Mouse (Mus musculus) brown adipose tissue, adult 24 weeks (tissue): ENCODE measurements around the gene Wfs1. TPM values are rescaled to one million over a fixed set of nuclear protein-coding genes. Genes with fewer than 3 reads are reported as not detected.
"Not testable (repeated sequence)": the region's sequence is repeated elsewhere in the genome, so short reads cannot be mapped to it uniquely, and the experiment has no call there.

Experiments used
- H3K27ac ChIP-seq: fragments of 200-500 bp; replicated peaks from 2 replicates; pipeline ENCODE4 v1.5.1; 2012; ENCODE audit warnings: low read depth, mild to moderate bottlenecking, low read length
- H3K4me1 ChIP-seq: fragments of 200-500 bp; 2 replicates; pipeline ENCODE4 v1.6.1; 2012; ENCODE audit warnings: low read length, mixed read lengths; ENCODE audit not compliant: control insufficient read depth, insufficient read depth, insufficient read length
- H3K4me3 ChIP-seq: fragments of 200-500 bp; 2 replicates; pipeline ENCODE4 v1.5.1; 2012; ENCODE audit warnings: low read depth, mild to moderate bottlenecking, low read length, moderate library complexity; ENCODE audit not compliant: insufficient read depth
- polyA plus RNA-seq: library from polyadenylated mRNA; stranded (reverse); fragments of >200 nt; gene quantifications from 2 replicates; pipeline ENCODE4 v1.2.4, GENCODE M21; 2012; ENCODE audit not compliant: missing spikeins, insufficient read depth, insufficient read length

Wfs1 gene
- polyA plus RNA-seq, result 13.6 and 14.2 TPM in 2 replicates

DNA sequence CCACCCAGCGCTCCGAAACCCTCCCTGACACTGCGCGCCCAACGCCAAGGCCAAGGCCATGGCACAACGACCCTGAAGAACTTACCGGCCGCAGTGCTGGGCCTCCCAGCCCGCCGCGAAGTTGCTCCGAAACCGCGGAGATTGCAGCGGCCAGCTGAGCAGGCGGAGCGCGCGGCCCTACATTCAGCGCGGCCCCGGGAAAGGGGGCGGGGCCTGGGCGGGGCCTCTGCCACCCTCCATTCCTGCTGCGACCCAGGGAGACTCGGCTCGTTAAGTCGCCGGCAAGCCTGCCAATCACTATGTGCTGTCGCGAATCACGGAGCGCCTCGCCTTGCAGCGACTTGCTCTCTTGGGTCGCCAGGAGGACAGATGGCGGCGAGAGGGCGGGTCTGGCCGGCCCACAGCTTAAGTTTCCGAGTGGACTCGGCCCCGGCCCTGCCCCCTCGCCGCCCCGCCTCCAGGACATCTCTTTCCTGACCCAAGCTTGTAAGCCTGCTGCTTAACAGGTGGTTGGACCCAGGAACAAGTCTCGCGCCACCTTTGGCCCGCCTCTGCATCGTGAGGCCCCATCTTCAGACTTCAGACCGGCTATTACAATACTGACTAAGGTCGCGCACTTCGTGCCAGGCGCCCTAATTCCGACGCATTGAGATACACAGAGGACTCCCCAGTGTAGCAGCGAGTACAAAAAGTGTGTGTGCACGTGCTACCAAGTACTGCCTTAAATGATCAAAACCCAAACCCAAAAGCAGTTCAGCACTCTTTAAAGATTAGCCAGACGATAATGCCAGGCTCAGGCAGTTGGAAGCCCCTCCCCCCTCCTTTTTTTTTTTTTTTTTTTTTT lies at the start of gene Wfs1:
Wfs1 (minus strand) TSS at position 425 of the 844 bp plus-strand sequence.
- H3K4me3 ChIP-seq, result peak within 1 kb of the TSS; percentile 77
- H3K27ac ChIP-seq, result no peak within 1 kb of the TSS
- H3K4me1 ChIP-seq, result peaks cover 3% of the 10 kb centered on the region

GRCm38 (mm10) chr5:37036884-37037283 lies 47.9 kb upstream of the Wfs1 start:
- Histone ChIP-seq H3K4me3 (no peak overlapping the region), H3K4me1 (no peaks in the 10 kb centered on the region)

DNA sequence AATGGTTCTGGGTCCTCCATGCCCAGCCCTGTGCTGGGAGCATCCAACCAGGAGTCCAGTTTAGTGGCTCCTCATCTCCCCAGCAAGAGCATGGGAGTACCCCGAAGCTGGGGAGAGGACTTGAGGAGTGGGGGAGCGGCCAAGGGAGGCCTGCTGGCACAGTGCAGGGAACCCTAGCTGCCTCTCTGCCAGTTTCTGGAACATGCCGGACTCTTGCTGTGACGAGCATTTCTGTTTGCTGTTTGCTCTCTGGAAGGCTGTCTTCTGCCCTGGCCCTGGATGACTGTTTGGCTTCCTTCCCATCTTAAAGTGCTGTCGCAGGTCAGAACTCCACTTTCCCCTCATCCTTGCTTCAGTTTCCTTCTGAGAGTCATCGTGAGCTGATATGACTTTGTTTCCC lies 46.9 kb upstream of the Wfs1 start:
- Histone ChIP-seq H3K27ac (no peak overlapping the region), H3K4me3 (no peak overlapping the region), H3K4me1 (no peaks in the 10 kb centered on the region)

More at GRCm38 (mm10) chr5:37036884-37037283, 47.9 kb upstream of the Wfs1 start:
- no peak overlapping the region for H3K27ac ChIP-seq

GRCm38 (mm10) chr5:37035192-37035591 lies 46.2 kb upstream of the Wfs1 start:
- H3K4me1 ChIP-seq, result no peaks in the 10 kb centered on the region
- no peak overlapping the region for H3K4me3 ChIP-seq
- H3K27ac ChIP-seq, result no peak overlapping the region

GRCm38 (mm10) chr5:37030753-37031152 lies 41.7 kb upstream of the Wfs1 start:
- Histone ChIP-seq H3K4me3 (no peak overlapping the region), H3K27ac (no peak overlapping the region), H3K4me1 (no peaks in the 10 kb centered on the region; the same call in 1 of the 2 replicates)

- Histone ChIP-seq H3K4me3 (peak overlapping the region; percentile 42; the same call in 1 of the 2 replicates), H3K27ac (no peak overlapping the region), H3K4me1 (no peaks in the 10 kb centered on the region; the same call in 1 of the 2 replicates)
Observed at GRCm38 (mm10) chr5:37029326-37029905, 40.4 kb upstream of the Wfs1 start.

GRCm38 (mm10) chr5:37028486-37029311 lies 39.7 kb upstream of the Wfs1 start:
- no peak overlapping the region for H3K27ac ChIP-seq
- H3K4me1 ChIP-seq, result no peaks in the 10 kb centered on the region; the same call in 1 of the 2 replicates
- H3K4me3 ChIP-seq, result peak overlapping the region; percentile 58

DNA sequence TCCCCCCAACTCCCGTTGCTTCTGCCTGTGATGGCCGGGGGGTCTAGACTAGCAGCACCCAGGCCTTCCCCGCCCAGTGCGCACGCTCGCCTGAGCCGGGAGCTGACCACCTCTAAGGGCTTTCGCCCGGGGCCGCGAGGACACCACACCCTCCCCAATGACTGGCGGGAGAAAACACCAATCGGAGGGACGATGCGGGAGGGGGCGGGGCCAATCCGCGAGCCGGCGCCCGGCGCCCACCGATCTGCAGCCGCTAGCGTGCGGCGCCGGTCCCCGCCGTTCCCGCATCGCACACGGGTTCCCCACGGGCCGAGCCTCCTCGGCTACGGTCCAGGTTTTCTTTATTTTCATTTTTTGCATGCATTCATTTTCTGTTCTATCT lies 39.1 kb upstream of the Wfs1 start:
- Histone ChIP-seq H3K27ac (no peak overlapping the region), H3K4me3 (peak overlapping the region; percentile 58), H3K4me1 (no peaks in the 10 kb centered on the region; the same call in 1 of the 2 replicates)

DNA sequence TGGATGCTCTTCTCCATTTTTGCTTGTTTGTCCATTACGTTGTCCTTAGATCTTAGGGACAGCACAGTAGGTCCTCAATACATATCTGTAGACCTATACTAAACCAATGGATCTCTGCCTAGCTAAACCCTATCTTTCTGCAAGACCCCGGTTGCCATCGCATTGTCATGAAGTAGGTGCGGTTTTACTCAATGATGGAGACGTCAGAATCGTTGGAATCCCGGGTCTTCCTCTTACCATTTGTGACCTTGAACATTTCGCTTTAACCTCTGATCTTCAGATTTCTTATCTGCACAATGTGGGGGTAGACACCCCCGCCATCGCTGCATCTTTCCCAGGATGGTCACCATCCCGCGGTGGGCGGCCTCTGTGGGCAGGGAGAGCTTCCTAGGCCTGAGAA lies 38.7 kb upstream of the Wfs1 start:
- H3K4me3 ChIP-seq, result peak overlapping the region; percentile 58
- H3K27ac ChIP-seq, result no peak overlapping the region
- H3K4me1 ChIP-seq, result no peaks in the 10 kb centered on the region; the same call in 1 of the 2 replicates

DNA sequence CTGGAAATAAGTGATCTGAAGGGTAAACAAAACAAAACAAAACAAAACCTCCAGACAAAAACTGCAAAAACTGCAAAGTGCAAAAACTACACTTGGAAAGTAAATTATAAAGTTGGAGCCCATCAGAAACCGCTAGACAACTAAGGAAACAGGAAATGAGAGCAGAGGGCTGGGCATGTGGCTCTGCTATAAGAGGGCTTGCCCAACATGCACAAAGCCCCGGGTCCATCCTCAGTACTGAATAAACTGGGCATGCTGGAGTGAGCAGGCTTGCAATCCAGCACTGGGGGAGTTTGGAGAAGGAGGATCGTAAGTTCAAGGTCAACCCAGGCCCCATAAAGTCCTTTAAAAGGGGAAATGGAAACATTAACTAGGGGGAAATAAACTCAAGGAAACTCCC lies 28.2 kb upstream of the Wfs1 start:
- no peaks in the 10 kb centered on the region for H3K4me1 ChIP-seq
- H3K27ac ChIP-seq, result no peak overlapping the region
- H3K4me3 ChIP-seq, result no peak overlapping the region

GRCm38 (mm10) chr5:37015612-37016310 lies 26.8 kb upstream of the Wfs1 start:
- no peak overlapping the region for H3K4me3 ChIP-seq
- H3K27ac ChIP-seq, result no peak overlapping the region
- H3K4me1 ChIP-seq, result no peaks in the 10 kb centered on the region

DNA sequence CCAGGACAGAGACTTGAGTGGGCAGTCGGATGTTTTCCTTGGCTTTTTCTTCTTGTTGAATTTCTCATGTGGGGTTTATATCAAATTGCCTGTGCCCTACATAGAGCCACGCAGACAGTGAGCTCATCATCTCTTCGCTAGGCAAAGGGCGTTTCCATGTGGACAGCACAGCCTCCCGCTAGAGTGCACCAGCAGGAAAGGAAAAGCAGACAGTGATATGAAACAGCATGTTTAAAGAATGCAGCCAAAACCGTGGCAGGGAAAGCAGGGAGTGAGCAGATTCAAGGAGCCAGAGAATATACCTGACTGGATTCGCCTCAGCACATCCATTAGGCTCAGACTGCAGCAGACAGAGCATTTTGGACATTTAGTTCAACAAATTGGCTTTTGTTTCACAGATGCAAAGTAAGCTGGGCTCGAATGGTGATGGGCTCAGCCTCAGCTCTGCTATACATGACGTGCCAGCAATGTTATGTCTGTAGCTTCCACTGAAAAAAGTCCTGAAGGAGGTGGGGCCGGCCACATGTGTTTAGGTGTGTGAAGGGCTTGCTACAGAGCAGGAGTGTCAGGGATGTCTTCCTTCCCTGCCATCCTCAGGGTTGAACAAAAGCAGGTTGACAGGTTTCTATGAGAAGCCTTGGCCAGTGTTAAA lies 21.8 kb upstream of the Wfs1 start:
- Histone ChIP-seq H3K4me1 (no peaks in the 10 kb centered on the region), H3K27ac (no peak overlapping the region), H3K4me3 (no peak overlapping the region)

- not testable (repeated sequence) for H3K4me1 ChIP-seq, H3K4me3 ChIP-seq, H3K27ac ChIP-seq
Observed at GRCm38 (mm10) chr5:37009761-37010160, 20.8 kb upstream of the Wfs1 start.

- H3K4me3 ChIP-seq, result no peak overlapping the region
- no peaks in the 10 kb centered on the region for H3K4me1 ChIP-seq
- no peak overlapping the region for H3K27ac ChIP-seq
Observed at GRCm38 (mm10) chr5:37002001-37002400, 13.0 kb upstream of the Wfs1 start.
